Mouse (Mus musculus): Measurements from ENCODE around the gene Fam193a. TPM values are rescaled to one million over a fixed set of nuclear protein-coding genes. Genes with fewer than 3 reads are reported as not detected.

Fam193a gene
- polyA plus RNA-seq, 1 experiment, result not detected

- H3K27ac ChIP-seq (ENCODE audit: insufficient read depth, low read depth, low read length), result no peak overlapping the region
These were observed 1.1 kb downstream of the Fam193a start for GRCm38 (mm10) chr5:34370840-34371239.

DNA sequence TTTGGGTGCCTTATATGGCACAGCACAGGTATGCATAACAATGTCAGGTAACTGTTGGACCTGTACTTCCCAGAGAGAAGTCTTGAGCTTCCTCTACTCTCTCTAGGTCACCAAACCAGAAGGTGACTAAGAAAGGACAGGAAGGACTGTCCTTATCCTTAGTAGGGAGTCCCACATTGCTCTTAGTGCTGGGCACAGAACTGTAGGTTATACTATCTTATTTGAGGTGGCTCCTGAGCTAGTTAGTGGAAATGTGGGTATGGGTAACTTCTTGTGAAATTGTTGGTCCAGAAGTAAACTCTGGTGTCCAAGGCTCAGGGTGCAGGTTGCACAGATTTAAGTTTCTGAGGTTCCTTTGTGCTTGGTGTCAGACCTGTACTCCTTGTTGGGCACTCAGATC, 2.4 kb downstream of the Fam193a start:
- H3K4me1 ChIP-seq (ENCODE audit: control insufficient read depth, insufficient read depth, low read length), result no peaks in the 10 kb centered on the region
- TF ChIP-seq POLR2A (IDR thresholded peaks at IDR 0.05; ENCODE audit: insufficient read depth, low read depth, low read length) (no peak), CTCF (IDR thresholded peaks at IDR 0.05; ENCODE audit: insufficient read depth, low read depth, low read length) (no peak)
- no peak overlapping the region for H3K4me3 ChIP-seq (ENCODE audit: insufficient read depth, low read depth, low read length)
- H3K27ac ChIP-seq (ENCODE audit: insufficient read depth, low read depth, low read length), result no peak overlapping the region

More at GRCm38 (mm10) chr5:34370840-34371239, 1.1 kb downstream of the Fam193a start:
- TF ChIP-seq CTCF (IDR thresholded peaks at IDR 0.05; ENCODE audit: insufficient read depth, low read depth, low read length), result no peak
- no peak for TF ChIP-seq POLR2A (IDR thresholded peaks at IDR 0.05; ENCODE audit: insufficient read depth, low read depth, low read length)
- Histone ChIP-seq H3K4me1 (ENCODE audit: control insufficient read depth, insufficient read depth, low read length) (no peaks in the 10 kb centered on the region), H3K4me3 (ENCODE audit: insufficient read depth, low read depth, low read length) (peak overlapping the region; percentile 99)
- 12% methylated on average over 8 of the region's 8 CpGs for WGBS

DNA sequence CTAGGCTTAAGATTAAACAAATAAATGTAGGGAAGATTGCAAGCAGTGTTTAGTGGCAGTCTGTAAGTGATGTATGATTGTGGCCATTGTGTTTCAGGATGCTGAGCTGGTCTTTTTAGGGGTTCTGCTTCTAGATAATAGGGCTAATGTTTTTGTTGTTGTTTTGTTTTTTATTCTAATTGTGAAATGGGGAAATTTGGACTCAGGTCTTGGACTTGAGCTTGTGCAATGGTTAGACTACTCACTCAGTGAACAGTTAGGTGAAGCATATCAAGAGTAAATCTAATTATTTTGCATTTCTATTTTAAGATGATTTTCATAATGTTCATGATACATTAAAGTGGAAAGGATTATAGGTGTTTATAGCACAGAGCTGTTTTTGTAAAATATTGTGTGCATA, 2.8 kb downstream of the Fam193a start:
- H3K4me1 ChIP-seq (ENCODE audit: control insufficient read depth, insufficient read depth, low read length), result no peaks in the 10 kb centered on the region
- H3K27ac ChIP-seq (ENCODE audit: insufficient read depth, low read depth, low read length), result no peak overlapping the region
- H3K4me3 ChIP-seq (ENCODE audit: insufficient read depth, low read depth, low read length), result no peak overlapping the region
- TF ChIP-seq CTCF (IDR thresholded peaks at IDR 0.05; ENCODE audit: insufficient read depth, low read depth, low read length) (no peak), POLR2A (IDR thresholded peaks at IDR 0.05; ENCODE audit: insufficient read depth, low read depth, low read length) (no peak)

DNA sequence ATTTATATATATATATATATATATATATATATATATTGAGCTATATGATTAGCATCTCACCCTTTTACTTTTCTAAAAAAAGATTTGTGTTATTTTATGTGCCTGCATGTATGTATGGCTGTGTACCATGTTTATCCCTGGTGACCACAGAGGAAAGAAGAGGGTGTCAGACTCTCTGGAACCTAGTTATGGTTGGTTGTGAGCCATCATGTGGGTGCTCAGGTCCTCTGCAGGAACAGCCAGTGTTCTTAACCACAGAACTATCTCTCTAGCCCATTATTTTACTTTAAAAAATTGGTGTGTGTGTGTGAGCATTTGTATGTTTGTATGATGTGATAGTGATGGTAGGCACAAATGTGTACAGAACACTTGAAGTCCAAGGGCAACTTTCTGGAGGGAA, 9.1 kb downstream of the Fam193a start:
- Histone ChIP-seq H3K4me1 (ENCODE audit: control insufficient read depth, insufficient read depth, low read length) (no peaks in the 10 kb centered on the region), H3K27ac (ENCODE audit: insufficient read depth, low read depth, low read length) (no peak overlapping the region), H3K4me3 (ENCODE audit: insufficient read depth, low read depth, low read length) (no peak overlapping the region)
- TF ChIP-seq POLR2A (IDR thresholded peaks at IDR 0.05; ENCODE audit: insufficient read depth, low read depth, low read length) (no peak), CTCF (IDR thresholded peaks at IDR 0.05; ENCODE audit: insufficient read depth, low read depth, low read length) (no peak)

- TF ChIP-seq CTCF (IDR thresholded peaks at IDR 0.05; ENCODE audit: insufficient read depth, low read depth, low read length), result no peak
- TF ChIP-seq POLR2A (IDR thresholded peaks at IDR 0.05; ENCODE audit: insufficient read depth, low read depth, low read length), result no peak
- H3K4me3 ChIP-seq (ENCODE audit: insufficient read depth, low read depth, low read length), result no peak overlapping the region
- H3K27ac ChIP-seq (ENCODE audit: insufficient read depth, low read depth, low read length), result no peak overlapping the region
- 91% methylated on average over 2 of the region's 2 CpGs for WGBS
- H3K4me1 ChIP-seq (ENCODE audit: control insufficient read depth, insufficient read depth, low read length), result no peaks in the 10 kb centered on the region
These were observed 12.0 kb downstream of the Fam193a start for GRCm38 (mm10) chr5:34381700-34382099.

GRCm38 (mm10) chr5:34385616-34386015, 15.9 kb downstream of the Fam193a start:
- Histone ChIP-seq H3K4me3 (ENCODE audit: insufficient read depth, low read depth, low read length) (no peak overlapping the region), H3K4me1 (ENCODE audit: control insufficient read depth, insufficient read depth, low read length) (no peaks in the 10 kb centered on the region), H3K27ac (ENCODE audit: insufficient read depth, low read depth, low read length) (no peak overlapping the region)
- WGBS, result 94% methylated on average over 5 of the region's 5 CpGs
- TF ChIP-seq POLR2A (IDR thresholded peaks at IDR 0.05; ENCODE audit: insufficient read depth, low read depth, low read length) (no peak), CTCF (IDR thresholded peaks at IDR 0.05; ENCODE audit: insufficient read depth, low read depth, low read length) (no peak)

- Histone ChIP-seq H3K4me3 (ENCODE audit: insufficient read depth, low read depth, low read length) (no peak overlapping the region), H3K27ac (ENCODE audit: insufficient read depth, low read depth, low read length) (no peak overlapping the region), H3K4me1 (ENCODE audit: control insufficient read depth, insufficient read depth, low read length) (no peaks in the 10 kb centered on the region)
- TF ChIP-seq POLR2A (IDR thresholded peaks at IDR 0.05; ENCODE audit: insufficient read depth, low read depth, low read length) (no peak), CTCF (IDR thresholded peaks at IDR 0.05; ENCODE audit: insufficient read depth, low read depth, low read length) (no peak)
- WGBS, result 96% methylated on average over 2 of the region's 2 CpGs
These were observed 17.0 kb downstream of the Fam193a start for GRCm38 (mm10) chr5:34386744-34387143.

DNA sequence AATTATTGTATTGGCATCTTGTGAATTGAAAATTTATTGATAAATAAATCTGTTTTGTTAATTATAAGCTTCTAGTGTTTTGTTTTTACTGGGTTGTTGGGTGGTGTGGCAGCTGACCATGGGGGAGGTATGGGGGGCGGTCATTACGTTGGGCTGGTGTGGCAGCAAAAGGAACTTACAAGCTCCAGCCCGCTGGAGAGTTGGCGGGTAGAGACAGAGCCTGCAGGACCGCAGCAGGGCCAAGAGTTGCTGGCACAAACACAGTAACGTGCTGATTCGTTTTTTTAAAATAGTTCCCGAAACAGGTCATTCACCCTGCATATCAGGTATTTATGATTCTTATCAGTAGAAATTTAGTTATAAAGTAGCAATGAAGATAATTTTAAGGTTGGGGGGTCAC, 23.5 kb downstream of the Fam193a start:
- TF ChIP-seq POLR2A (IDR thresholded peaks at IDR 0.05; ENCODE audit: insufficient read depth, low read depth, low read length), result no peak
- no peak for TF ChIP-seq CTCF (IDR thresholded peaks at IDR 0.05; ENCODE audit: insufficient read depth, low read depth, low read length)
- no peak overlapping the region for H3K4me3 ChIP-seq (ENCODE audit: insufficient read depth, low read depth, low read length)
- no peaks in the 10 kb centered on the region for H3K4me1 ChIP-seq (ENCODE audit: control insufficient read depth, insufficient read depth, low read length)
- H3K27ac ChIP-seq (ENCODE audit: insufficient read depth, low read depth, low read length), result no peak overlapping the region
- WGBS, result 80% methylated on average over 8 of the region's 8 CpGs

- H3K4me3 ChIP-seq (ENCODE audit: insufficient read depth, low read depth, low read length), result no peak overlapping the region
- H3K27ac ChIP-seq (ENCODE audit: insufficient read depth, low read depth, low read length), result no peak overlapping the region
- no peaks in the 10 kb centered on the region for H3K4me1 ChIP-seq (ENCODE audit: control insufficient read depth, insufficient read depth, low read length)
- no peak for TF ChIP-seq CTCF (IDR thresholded peaks at IDR 0.05; ENCODE audit: insufficient read depth, low read depth, low read length)
- no peak for TF ChIP-seq POLR2A (IDR thresholded peaks at IDR 0.05; ENCODE audit: insufficient read depth, low read depth, low read length)
- WGBS, result 90% methylated on average over 1 of the region's 1 CpGs
These were observed 25.6 kb downstream of the Fam193a start for GRCm38 (mm10) chr5:34395347-34395746.

Data from olfactory bulb, adult 2 months (tissue).